Mouse (Mus musculus): Measurements from ENCODE around the gene Pard3b. TPM values are rescaled to one million over a fixed set of nuclear protein-coding genes. Genes with fewer than 3 reads are reported as not detected.

Pard3b gene
- polyA plus RNA-seq, 2 experiments from 2014 or later: 0.08 to 0.22 TPM

DNA sequence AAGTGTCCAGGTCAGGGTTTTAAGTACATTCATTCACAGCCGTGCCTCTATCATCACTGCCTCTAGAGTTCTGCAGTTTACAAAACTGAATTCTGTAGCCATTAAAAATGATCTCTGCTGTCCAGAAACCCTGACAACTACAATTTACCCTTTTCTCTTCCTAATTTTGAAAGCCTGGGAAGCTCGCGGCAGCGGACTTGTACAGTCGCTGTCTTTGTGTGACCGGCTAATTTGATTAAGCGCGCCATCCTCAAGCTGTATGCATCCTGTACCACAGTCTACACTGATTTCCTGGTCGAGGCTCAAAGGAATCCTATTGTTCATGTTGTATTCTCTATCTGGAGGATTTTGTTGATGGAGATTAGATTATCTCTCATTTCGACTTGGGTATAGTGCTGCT is 448.8 kb downstream of the Pard3b start:
- no peak for ATAC-seq

DNA sequence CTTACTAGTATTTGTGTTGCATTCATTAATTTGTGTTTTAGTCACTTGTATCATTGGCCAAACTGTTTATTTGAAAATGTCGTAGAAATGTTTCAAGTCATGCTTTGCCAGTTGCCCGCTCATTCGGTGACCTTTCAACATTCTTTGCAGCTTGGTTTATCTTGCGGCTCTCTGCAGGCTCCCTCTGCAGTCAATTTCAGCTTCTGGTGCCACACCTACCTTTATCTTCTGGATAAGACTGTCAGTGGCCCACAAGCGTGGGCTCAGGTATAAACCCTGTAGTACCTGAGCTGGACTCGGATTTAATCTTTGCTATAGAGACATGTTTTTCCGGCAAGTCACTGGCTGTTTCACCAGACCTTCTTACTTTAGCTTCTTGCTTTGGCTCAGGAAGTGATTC is 456.3 kb downstream of the Pard3b start:
- no peak for ATAC-seq

DNA sequence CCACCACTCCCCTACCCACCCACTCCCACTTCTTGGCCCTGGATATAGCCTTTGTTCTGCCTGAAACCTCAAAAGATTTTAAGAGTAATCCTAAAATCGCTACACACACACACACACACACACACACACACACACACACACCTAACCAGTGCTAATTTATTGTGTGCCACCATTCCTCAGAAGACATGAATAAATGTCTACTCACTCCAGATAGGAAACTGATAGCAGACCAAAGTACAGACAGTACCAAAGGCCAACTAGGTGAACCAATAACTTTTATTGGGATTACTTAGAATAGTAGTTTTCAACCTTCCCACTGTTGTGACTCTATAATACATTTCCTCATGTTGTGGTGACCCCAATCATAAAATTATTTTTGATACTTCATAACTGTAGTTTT is 483.8 kb downstream of the Pard3b start:
- ATAC-seq: no peak

DNA sequence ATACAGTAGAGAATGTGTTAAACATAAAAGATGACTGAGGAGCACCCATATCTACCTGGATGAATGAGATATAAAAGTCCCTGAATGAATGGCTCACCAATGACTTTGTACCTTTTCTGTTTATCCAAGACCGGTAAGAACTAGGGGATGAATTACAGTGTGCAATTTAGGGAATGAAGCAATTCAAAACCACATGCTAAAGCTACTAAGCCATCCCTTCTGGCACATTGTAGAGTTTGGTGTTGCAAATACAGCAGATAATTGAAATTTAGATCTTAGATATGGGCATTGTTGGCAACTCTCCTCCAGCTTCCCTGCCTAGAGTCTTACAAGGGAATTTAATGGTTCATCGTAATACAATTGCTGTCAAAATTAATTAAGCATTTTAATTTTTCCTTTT is 490.6 kb downstream of the Pard3b start:
- no peak for ATAC-seq

DNA sequence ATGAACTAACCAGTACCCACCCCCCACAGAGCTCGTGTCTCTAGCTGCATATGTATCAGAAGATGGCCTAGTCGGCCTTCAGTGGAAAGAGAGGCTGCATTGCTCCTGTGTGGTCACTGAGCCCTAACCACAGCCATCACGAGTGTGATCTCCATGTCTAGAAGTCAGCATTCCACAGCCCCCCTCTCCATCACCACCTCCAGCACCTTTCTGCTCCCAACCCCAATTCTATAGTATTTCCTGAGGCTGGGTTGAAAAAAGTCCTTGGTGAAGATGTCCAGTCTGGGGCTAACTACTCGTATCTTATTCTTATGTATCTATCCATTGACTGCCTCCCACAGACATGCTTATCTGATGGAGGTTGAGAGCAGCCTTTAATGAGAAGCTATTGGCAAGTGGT is 509.5 kb downstream of the Pard3b start:
- ATAC-seq: no peak

DNA sequence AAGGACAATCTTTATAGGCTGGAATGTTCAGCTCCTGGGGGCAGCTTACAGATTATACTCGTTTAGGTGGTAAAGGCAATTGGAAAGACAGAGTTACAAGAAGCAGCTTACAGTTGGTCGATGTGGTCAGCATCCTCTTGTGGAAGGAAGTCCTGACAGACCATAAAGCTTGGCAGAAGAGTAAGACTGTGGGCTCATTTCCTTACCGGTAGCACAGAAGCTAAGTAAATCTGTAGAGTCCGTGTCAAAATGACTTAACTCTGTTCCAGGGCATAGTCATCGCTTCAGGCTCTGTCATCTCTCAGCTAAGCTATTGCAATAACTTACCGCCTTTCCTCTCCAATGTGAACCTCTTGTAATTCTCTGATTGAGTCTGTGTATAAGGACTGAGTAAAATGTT is 510.2 kb downstream of the Pard3b start:
- ATAC-seq: no peak

DNA sequence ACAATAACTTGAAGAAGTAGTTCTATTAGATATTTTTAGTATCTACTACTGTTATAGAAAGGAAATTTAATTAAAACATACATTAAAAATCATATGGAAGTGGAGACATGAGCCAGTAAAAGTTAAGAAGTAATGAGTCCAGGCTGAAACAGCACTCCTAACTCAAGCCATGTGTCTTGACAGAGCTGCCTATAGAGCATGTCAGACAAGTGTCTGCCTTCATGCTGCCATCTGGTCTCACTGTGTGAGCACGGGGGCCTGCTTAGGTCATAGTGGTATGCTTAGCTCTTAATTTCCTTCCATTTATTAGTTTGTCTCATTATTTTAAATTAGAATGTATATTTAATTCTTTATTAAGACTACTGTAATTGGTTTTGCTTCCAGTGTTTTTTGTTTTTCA is 517.3 kb downstream of the Pard3b start:
- ATAC-seq: no peak

DNA sequence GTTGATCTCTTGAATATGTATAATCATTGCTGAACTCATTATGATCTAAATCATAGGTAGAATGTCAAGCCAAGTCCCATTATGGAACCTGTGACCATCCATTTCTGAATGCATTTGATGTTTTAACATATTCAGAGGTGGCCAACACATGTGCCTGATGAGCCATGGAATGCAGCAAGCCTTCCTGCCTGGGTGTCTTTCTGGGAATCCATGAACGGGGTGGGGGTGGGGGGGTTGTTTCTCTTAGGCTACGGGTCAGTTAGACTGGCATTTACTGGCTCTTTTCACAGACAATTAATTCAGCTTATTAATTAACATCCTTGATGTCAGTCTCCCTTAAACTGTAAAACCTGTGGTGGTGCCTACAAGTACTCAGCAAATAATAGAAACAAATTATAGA is 521.0 kb downstream of the Pard3b start:
- ATAC-seq: no peak

DNA sequence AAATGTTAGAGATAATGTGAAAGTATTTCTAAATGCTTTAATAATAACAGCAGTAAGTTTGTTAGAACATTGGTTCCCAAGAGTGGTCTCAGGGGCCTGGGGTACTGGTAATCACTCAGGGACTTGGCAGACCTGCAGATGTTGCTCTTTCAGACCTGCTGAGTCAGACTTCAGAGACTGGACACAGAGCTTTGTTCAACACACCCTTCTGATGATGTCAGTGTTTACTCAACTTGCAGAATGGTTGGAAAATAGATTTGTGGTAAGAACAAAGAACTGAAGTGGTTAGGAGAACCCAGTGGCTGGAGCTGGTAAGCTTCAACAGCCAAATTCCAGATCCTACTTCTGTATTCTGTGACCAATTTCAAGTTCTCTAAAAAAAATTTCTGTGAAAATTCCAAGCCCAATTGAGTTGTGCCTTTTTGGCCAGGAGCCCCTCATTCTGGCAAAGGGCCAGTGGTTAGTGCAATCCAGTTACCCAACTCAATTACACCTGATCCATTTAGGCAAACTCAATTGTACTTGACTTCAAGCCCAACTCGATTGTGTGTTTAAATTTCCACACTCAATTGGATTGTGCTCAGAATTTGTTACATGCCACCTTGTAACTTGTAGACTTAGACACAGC is 536.5 kb downstream of the Pard3b start:
- no peak for ATAC-seq

DNA sequence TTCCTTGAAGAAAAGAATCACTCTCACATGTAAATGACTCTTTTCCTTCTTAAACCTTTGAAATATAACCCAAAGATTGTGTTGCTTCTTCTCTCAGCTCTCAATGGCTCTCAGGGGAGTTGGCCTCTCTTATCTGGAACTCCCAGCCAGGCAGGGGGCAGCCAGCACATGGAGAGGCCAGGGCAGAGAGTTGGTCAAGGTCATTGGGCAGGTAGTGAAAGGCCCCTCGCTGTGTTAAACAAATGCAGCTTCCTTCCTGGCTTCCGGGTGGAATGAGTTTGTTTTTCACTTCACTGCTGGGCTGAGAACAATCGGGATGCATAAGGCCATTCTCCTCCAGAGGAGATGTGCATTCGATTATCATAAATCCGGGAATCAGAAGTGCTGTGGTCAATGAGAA is 543.0 kb downstream of the Pard3b start:
- no peak for ATAC-seq

DNA sequence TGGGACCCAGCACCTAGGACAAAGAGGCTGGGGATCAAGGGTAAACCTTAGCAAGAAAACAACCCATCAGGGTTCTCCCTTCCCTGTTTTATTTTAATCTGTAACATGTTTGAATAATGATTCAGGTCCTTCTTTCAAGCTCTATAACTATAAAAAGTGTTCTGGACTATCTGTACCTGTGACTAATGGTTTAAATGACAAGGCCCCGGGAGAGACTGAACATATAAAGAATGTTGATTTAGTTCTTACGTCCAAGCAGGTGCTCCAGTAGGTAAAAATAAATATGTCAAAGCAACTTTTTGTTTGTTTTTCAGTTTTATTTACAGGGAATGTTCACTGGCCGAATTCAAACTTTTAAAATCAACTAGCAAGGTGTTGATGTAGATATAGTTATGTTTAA is 544.0 kb downstream of the Pard3b start:
- ATAC-seq: no peak

DNA sequence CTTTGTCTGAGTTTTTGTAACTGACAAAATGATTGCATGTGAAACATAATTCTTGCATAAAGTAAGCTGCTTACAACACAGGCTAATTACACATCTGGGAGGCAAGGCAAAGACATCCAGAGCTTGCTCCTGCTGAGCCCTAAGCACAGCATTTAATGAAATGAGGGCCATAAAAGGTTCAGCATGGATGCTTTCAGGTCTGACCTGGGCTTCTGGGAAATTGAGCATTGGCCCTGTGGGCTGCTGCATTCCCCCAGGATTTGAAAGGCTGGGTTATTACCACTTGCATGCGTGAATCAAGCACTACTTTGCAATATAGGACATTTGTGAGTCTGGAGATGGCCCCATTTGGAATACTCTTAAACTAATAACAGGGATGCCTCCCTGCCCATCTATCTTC is 552.2 kb downstream of the Pard3b start:
- no peak for ATAC-seq

DNA sequence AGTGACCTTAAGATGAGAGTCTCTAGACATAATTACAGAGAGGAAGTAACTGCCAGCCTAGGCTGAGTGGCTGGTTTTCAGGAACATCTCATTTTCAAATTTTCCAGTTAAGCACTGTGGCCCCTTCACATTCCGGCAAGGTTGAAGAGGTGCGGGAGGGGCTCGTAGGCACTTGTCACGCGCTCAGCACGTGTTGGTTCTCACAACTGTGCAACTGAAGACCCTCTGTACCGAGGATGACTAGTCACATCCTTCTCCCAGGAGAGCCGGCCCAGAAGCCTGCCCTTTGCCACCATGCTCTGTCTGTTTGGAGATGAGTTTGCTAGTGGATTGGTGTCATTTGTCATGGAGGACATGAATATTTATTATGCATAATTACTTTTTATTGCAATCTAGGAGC is 558.9 kb downstream of the Pard3b start:
- ATAC-seq: no peak

DNA sequence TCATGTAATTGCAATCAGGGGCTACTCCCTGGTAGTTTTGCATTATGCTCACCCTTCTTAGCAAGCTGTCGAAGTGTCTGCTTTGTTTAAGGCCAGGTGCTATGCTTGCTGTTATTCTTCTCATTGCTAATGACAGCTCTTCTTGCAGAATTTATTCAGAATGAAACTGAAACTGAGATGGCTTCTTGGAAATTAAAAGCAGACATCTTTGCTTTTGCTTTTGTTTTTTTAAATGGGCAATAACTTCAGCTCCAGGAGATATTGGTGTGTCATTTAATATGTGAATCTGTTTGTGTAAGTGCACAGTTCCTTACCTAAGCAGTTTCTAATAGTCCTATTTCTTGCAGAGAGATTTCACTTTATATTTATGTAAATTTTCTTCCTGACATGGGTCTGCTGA is 562.3 kb downstream of the Pard3b start:
- ATAC-seq: peak; percentile 88

DNA sequence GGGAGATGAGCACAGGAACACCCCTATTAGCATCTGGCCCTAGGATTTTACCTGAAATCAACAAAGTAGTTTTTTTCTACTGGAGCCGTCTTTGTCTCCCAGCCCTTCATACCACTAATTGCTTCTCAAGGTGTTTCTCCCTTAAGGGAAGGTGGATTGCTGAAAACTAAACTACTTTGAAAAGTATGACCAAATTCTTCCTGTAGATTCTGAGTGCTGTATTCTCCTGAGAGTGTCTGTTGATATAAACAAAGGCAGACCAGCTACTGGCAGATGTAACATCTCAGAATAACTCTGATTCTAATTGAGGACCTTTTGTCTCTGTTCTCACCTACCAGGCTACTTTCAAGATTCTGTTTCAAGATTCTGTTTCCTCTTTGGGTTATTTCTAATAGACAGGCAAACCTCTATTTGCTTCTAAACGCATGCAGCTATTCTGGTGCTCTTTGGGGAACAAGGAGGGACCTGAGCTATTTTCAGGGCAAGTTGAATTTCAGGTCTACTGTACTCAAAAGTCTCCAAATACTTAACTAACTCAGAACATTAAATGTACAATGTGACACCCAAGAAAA is 563.1 kb downstream of the Pard3b start:
- ATAC-seq: no peak

DNA sequence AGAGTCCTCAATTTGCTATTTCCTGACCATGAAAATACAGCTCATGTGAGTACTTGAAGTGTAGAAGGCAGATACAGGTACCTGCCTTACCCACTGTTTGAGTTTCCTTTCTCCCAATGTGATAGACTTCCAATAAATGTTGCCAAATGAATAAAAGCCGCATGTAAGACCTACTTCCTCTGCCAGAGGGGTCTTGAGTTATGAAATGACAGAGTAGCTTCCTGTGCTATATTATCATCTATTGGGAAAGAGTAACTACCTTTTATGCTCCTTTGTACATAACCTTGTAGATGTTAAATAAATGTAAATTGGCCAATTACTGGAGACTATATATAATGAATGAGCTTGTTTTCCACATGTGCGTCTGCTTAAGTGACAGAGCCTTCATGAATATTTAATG is 574.7 kb downstream of the Pard3b start:
- ATAC-seq: no peak

DNA sequence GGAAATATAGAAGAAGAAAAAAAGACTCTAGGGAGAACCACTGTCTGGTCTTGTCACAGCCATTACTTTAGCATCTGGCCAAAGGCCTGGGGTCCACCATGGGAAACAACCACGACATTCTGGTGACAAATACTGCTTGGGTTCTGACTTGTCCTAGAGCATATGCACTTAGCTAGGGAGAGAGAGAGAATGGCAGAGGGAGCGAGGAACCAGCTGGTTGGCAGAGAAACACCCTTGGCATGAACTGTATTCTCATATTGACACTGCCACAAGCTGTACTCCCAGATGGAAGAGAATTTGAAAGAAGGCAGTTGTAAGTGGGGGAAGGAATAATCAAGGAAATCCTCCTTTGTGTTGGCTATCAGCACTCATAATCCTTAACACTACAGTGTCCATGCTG is 577.2 kb downstream of the Pard3b start:
- ATAC-seq: no peak

DNA sequence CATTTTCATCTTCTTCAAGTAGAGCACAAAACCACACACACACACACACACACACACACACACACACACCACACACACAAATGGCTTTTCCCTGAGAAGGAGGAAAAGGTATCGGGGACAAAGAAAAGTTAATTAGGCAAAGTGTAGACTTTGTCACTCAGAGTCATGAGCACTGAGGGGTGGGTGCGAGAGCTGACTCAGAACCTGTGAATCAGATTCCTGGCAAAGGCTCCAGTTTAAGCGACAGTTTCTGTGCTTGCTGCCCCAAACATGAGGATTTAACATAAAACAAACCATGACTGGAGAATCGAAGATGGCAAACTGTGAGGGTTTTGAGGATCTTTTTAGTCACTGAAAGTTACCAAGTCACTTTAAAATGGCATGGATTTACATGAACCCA is 577.9 kb downstream of the Pard3b start:
- no peak for ATAC-seq

DNA sequence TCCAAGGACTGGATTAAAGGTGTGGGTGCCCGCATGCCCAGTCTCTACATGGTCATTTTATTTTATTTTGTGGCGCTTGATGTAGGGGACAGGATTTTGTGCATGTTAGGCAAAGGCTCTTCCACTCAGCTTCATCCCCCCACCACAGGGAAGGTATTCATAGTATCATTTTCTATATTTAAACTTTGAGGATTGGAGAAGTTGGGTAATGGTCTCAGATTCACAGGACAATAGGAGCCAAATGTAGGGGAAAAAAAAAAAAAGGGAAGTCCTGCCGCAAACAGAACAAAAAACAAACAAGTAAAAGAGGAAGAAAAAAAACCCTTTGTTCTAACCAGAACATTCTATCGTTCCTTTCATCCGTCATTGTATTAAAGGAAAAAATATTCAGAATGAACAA is 590.5 kb downstream of the Pard3b start:
- no peak for ATAC-seq

DNA sequence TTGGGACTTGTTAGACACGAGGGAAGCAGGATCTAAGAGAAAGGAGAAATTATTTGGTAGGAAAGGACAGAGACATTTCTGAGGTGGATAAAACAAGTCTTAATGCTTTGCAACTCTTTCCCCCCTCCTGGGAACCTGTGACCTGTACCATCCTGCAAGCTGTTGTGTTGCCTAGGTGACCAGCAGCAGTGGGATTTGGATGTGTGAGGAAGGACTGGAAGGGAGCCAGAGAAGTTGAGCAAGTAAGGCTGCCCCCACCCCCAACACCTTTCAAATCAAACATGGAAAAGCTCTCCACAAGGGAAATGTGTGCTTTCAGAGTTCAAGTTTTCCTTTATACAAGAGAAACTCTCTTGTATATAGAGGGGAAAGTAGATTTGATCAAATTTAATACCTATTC is 595.4 kb downstream of the Pard3b start:
- ATAC-seq: no peak

DNA sequence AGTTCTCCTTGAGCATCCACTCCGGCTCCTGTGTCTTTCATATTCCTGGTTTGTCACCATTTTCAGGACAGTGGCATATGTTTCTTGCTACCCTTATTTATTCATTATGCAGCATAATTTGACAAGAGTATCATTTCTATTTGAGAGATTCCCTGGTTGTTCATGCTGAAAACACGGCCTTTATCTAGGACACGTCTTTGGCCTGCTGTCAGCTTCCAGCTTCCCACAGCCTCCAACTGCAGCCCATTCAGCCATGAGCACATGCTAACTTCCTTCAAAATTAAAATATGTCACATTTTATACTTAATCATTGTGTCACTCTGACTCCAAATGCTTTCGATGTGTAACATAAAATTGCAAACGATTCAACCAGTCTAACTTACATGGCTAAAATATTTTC is 596.5 kb downstream of the Pard3b start:
- ATAC-seq: no peak

DNA sequence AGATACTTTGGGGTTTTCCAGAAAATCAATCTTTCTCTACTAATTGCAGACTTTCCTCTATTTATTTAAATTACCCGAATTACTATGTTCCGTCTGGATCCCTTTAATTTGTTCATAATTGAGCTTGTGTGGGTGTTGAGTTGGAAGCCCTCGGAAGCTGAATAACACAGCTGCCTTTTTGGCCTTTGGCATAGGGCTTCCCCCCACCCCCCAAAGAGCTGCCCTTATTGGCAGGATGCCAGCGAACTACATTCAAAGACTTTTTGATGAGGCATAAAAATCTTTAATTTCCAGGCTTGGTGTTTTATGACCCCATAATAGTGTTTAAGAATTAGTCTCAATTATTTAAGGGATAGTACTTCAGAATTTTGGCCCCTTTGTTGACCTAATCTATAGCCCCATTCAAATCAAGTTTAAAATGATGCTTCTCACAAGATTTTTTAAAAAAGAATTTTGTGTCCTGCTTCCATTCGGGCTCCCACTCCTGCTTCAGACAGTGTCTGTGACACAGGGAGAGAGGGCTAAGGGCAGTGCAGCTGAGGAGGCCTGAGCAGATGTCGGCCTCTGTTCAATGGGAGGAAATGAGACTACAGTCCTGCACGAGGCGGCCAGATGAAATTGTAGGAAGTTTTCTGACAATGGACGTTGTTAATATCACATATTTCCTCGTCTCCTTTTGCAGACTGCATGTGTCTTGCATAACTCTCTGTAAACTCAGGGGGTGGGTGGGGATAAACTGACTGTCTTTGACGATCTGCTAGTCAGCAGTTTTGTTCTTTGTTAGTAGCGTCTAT is 605.8 kb downstream of the Pard3b start:
- ATAC-seq: no peak

DNA sequence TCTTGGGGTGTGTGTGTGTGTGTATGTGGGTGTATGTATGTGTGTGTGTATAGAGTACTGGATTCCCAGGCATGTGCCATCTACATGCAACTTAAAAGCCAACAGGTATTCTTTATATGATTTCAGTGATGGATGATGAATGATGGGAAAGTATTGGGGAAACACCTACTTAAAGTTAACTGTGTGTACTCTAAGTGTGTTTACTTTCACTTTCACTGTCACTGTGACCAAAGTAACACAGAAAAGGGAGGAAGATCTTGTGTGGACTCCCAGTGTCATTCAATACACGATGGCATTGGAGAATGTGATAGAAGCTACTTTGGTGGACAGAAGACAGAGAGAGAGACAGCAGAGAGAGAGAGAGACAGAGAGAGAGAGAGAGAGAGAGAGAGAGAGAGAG is 613.8 kb downstream of the Pard3b start:
- ATAC-seq: peak; percentile 98

DNA sequence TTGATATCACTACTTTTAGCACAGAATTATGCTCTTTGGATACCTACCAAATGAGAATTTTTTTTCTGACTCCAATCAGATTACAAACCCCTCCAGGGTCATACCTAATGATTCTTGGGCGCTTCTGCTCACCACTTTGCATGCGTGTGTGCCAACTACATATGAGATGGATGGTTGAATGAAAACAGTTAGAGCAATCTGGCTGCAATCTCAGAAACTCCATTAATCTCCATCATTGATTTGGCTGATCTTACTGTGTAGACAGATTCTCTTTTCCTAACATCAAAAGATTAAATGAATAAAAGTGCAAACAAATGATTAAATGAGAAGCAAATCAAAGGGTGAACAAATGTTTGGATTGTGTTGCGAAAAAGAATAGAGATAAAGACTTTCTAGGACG is 615.7 kb downstream of the Pard3b start:
- no peak for ATAC-seq

Measured in CD4-positive, CD25-positive, alpha-beta regulatory T cell, adult 4 months (primary cell).